Mouse (Mus musculus): ENCODE results near the gene Prx. TPM values are rescaled to one million over a fixed set of nuclear protein-coding genes. Genes with fewer than 3 reads are reported as not detected.

The Prx gene
- polyA plus RNA-seq, 1 experiment from 2014 or later, result 6.2 TPM

GRCm38 (mm10) chr7:27473156-27473834, 25.8 kb upstream of the Prx start, which contains the start of gene Sertad3:
Gene Sertad3 (plus strand): TSS chr7:27473768.
- H3K9ac ChIP-seq, result peak within 1 kb of the TSS; percentile 58
- under 1% methylated on average over 36 of the region's 36 CpGs for WGBS
- H3K27ac ChIP-seq, result peak within 1 kb of the TSS; percentile 93
- 0 out of 2 replicates have a peak, but pooled peaks cover 9% of the 10 kb centered on the region for H3K4me1 ChIP-seq
- H3K4me3 ChIP-seq, result peak within 1 kb of the TSS; percentile 55
- H3K9me3 ChIP-seq, result no peaks in the 10 kb centered on the region
- peak within 1 kb of the TSS; percentile 57 for H3K4me2 ChIP-seq (replicated peaks)
- peaks cover 21% of the 10 kb centered on the region for H3K36me3 ChIP-seq
- ATAC-seq (ENCODE audit: insufficient number of reproducible peaks, insufficient read depth, low FRiP score, low TSS enrichment), result peak; percentile 89
- H3K27me3 ChIP-seq, result no peaks in the 10 kb centered on the region

- ATAC-seq (ENCODE audit: insufficient number of reproducible peaks, insufficient read depth, low FRiP score, low TSS enrichment), result no peak
- H3K27me3 ChIP-seq, result no peaks in the 10 kb centered on the region
- H3K9me3 ChIP-seq, result no peaks in the 10 kb centered on the region
- WGBS, result under 1% methylated on average over 34 of the region's 34 CpGs
- peak overlapping the region; percentile 93 for H3K27ac ChIP-seq
- 0 out of 2 replicates have a peak, but pooled peaks cover 9% of the 10 kb centered on the region for H3K4me1 ChIP-seq
- H3K9ac ChIP-seq, result peak overlapping the region; percentile 58
- peak overlapping the region; percentile 55 for H3K4me3 ChIP-seq
- peak overlapping the region; percentile 57 for H3K4me2 ChIP-seq (replicated peaks)
- peaks cover 21% of the 10 kb centered on the region for H3K36me3 ChIP-seq
Measured at GRCm38 (mm10) chr7:27473835-27474489, 25.2 kb upstream of the Prx start.

GRCm38 (mm10) chr7:27474490-27474954, 24.6 kb upstream of the Prx start:
- peak; percentile 92 for ATAC-seq (ENCODE audit: insufficient number of reproducible peaks, insufficient read depth, low FRiP score, low TSS enrichment)
- WGBS, result 0% methylated on average over 23 of the region's 23 CpGs
- H3K9me3 ChIP-seq, result no peaks in the 10 kb centered on the region

DNA sequence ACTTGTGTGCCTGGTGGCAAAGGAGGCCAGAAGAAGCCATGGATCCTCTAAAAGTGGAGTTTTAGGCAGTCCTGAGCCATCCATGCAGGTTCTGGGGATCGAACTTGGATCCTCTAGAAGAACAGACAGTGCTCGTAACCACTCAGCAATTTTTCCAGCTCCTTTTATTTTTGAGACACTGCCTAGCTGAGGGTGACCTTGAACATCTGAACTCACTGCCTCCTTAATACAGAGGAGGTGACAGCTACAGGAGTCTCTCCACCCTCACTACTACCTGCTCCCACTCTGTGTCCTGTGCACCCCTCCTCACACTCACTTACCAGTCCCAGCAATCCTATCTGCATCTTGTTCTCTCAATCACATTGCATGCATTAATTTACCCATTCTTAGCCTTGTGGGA, 23.5 kb upstream of the Prx start:
- no peaks in the 10 kb centered on the region for H3K9me3 ChIP-seq
- H3K27me3 ChIP-seq, result no peaks in the 10 kb centered on the region
- peaks cover 21% of the 10 kb centered on the region for H3K36me3 ChIP-seq
- no peak overlapping the region for H3K4me2 ChIP-seq (replicated peaks)
- ATAC-seq (ENCODE audit: insufficient number of reproducible peaks, insufficient read depth, low FRiP score, low TSS enrichment), result no peak
- no peak overlapping the region for H3K27ac ChIP-seq
- 96% methylated on average over 2 of the region's 2 CpGs for WGBS
- no peak overlapping the region; the same call in 1 of the 2 replicates for H3K9ac ChIP-seq
- 0 out of 2 replicates have a peak, but pooled peaks cover 9% of the 10 kb centered on the region for H3K4me1 ChIP-seq
- H3K4me3 ChIP-seq, result no peak overlapping the region

More at GRCm38 (mm10) chr7:27474490-27474954, 24.6 kb upstream of the Prx start:
- H3K4me2 ChIP-seq (replicated peaks), result peak overlapping the region; percentile 57
- H3K9ac ChIP-seq, result peak overlapping the region; percentile 58
- H3K27me3 ChIP-seq, result no peaks in the 10 kb centered on the region
- H3K4me1 ChIP-seq, result 0 out of 2 replicates have a peak, but pooled peaks cover 9% of the 10 kb centered on the region
- H3K36me3 ChIP-seq, result peaks cover 21% of the 10 kb centered on the region
- H3K4me3 ChIP-seq, result peak overlapping the region; percentile 55
- peak overlapping the region; percentile 93 for H3K27ac ChIP-seq

GRCm38 (mm10) chr7:27476098-27476635, 23.0 kb upstream of the Prx start:
- Histone ChIP-seq H3K4me1 (0 out of 2 replicates have a peak, but pooled peaks cover 10% of the 10 kb centered on the region), H3K4me3 (no peak overlapping the region), H3K36me3 (peaks cover 21% of the 10 kb centered on the region), H3K9me3 (no peaks in the 10 kb centered on the region), H3K27ac (no peak overlapping the region), H3K4me2 (replicated peaks) (no peak overlapping the region), H3K27me3 (no peaks in the 10 kb centered on the region), H3K9ac (no peak overlapping the region)
- 94% methylated on average over 14 of the region's 14 CpGs for WGBS
- ATAC-seq (ENCODE audit: insufficient number of reproducible peaks, insufficient read depth, low FRiP score, low TSS enrichment), result no peak

DNA sequence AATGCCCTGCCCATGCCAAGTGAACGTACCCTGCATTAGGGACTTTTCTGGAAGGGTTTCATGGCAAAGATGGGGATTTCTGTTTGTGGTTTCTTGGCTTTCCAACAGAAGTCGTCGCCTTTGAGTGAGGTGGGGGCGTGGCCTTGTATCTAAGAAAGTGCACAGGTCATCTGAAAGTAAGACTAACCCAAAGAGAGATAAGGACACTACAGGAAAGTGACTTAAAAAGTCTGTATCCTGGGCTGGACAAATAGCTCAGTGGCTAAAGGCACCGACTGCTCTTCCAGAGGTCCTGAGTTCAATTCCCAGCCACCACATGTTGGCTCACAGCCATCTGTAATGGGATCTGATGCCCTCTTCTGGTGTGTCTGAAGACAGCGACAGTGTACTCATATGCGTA, 20.6 kb upstream of the Prx start:
- Histone ChIP-seq H3K9ac (no peak overlapping the region), H3K4me1 (peaks cover 17% of the 10 kb centered on the region), H3K4me3 (no peak overlapping the region), H3K36me3 (peaks cover 21% of the 10 kb centered on the region), H3K9me3 (no peaks in the 10 kb centered on the region), H3K27me3 (no peaks in the 10 kb centered on the region), H3K4me2 (replicated peaks) (no peak overlapping the region), H3K27ac (no peak overlapping the region)
- ATAC-seq (ENCODE audit: insufficient number of reproducible peaks, insufficient read depth, low FRiP score, low TSS enrichment), result no peak
- WGBS, result 82% methylated on average over 7 of the region's 7 CpGs

DNA sequence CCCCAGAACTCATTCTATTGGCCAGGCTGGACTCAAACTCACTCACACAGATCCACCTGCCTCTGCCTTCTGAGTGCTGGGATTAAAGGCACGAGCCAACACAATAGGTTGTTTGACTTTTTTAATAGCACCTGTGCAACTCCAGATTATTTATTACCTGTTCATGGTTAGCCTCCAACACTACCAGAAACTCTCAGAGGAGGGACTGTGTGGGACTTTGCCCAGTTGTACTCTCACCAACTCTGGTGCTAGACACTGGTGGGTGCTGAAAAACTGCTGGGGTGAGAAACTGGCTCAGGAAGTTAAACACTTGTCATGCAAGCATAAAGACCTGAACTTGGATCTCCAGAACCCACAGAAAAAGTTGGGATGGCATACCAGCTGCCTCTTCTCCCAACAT, 19.4 kb upstream of the Prx start:
- no peaks in the 10 kb centered on the region for H3K9me3 ChIP-seq
- WGBS, result 86% methylated on average over 1 of the region's 1 CpGs
- H3K4me3 ChIP-seq, result no peak overlapping the region
- peaks cover 17% of the 10 kb centered on the region for H3K4me1 ChIP-seq
- no peak overlapping the region for H3K9ac ChIP-seq
- H3K36me3 ChIP-seq, result peaks cover 21% of the 10 kb centered on the region
- no peak overlapping the region for H3K4me2 ChIP-seq (replicated peaks)
- no peaks in the 10 kb centered on the region for H3K27me3 ChIP-seq
- no peak for ATAC-seq (ENCODE audit: insufficient number of reproducible peaks, insufficient read depth, low FRiP score, low TSS enrichment)
- H3K27ac ChIP-seq, result no peak overlapping the region

DNA sequence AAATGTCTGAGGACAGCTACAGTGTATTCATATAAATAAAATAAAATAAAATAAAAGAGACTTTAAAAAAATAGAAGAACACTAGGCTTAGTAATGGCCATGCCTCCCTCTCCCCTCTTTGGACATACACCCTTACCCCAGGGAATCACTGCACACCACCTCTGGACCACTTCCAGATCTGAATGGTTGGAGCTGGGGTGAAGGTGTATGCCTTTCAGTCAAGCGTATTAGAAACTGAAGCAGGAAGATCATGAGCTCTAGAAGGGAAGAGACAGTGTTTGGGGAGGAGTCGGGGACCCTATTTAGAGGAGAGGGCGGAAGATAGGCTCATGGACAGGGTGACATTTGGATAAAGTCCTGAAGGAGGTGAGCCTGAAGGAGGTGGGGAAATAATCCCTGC, 18.6 kb upstream of the Prx start:
- 64% methylated on average over 3 of the region's 3 CpGs for WGBS
- Histone ChIP-seq H3K9me3 (no peaks in the 10 kb centered on the region), H3K4me3 (no peak overlapping the region), H3K4me1 (peaks cover 15% of the 10 kb centered on the region), H3K27me3 (no peaks in the 10 kb centered on the region), H3K4me2 (replicated peaks) (peak overlapping the region; percentile 56; the same call in 1 of the 2 replicates), H3K27ac (peak overlapping the region; percentile 85), H3K9ac (no peak overlapping the region), H3K36me3 (peaks cover 21% of the 10 kb centered on the region)
- no peak for ATAC-seq (ENCODE audit: insufficient number of reproducible peaks, insufficient read depth, low FRiP score, low TSS enrichment)

GRCm38 (mm10) chr7:27480927-27481626, 18.0 kb upstream of the Prx start:
- Histone ChIP-seq H3K9me3 (no peaks in the 10 kb centered on the region), H3K4me3 (peak overlapping the region; percentile 35), H3K27me3 (no peaks in the 10 kb centered on the region), H3K27ac (peak overlapping the region; percentile 85), H3K4me1 (peaks cover 11% of the 10 kb centered on the region), H3K9ac (peak overlapping the region; percentile 40), H3K4me2 (replicated peaks) (peak overlapping the region; percentile 56), H3K36me3 (peaks cover 19% of the 10 kb centered on the region)
- 10% methylated on average over 11 of the region's 11 CpGs for WGBS
- no peak for ATAC-seq (ENCODE audit: insufficient number of reproducible peaks, insufficient read depth, low FRiP score, low TSS enrichment)

DNA sequence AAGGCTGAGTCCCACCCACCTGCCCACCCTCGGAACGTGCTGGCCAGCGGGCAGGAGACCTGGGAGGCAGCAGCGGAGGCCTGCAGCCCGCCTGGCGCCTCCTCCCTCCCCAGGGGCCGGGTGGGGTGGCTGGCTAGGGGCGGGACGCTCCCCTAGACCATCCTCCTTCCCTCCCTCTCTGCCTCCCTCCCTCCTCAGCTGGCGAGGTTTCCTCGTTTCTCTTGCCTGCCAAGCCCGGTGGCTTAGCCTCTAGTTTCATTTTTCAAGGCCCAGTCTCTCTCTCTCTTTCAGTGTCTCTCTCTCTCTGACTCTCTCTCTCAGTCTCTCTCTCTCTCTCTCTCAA, 17.5 kb upstream of the Prx start:
- H3K4me3 ChIP-seq, result peak overlapping the region; percentile 35
- peak overlapping the region; percentile 85 for H3K27ac ChIP-seq
- peaks cover 11% of the 10 kb centered on the region for H3K4me1 ChIP-seq
- no peaks in the 10 kb centered on the region for H3K9me3 ChIP-seq
- peak; percentile 87 for ATAC-seq (ENCODE audit: insufficient number of reproducible peaks, insufficient read depth, low FRiP score, low TSS enrichment)
- H3K4me2 ChIP-seq (replicated peaks), result peak overlapping the region; percentile 56
- peak overlapping the region; percentile 40 for H3K9ac ChIP-seq
- WGBS, result 0% methylated on average over 8 of the region's 12 CpGs
- peaks cover 14% of the 10 kb centered on the region for H3K36me3 ChIP-seq
- no peaks in the 10 kb centered on the region for H3K27me3 ChIP-seq

DNA sequence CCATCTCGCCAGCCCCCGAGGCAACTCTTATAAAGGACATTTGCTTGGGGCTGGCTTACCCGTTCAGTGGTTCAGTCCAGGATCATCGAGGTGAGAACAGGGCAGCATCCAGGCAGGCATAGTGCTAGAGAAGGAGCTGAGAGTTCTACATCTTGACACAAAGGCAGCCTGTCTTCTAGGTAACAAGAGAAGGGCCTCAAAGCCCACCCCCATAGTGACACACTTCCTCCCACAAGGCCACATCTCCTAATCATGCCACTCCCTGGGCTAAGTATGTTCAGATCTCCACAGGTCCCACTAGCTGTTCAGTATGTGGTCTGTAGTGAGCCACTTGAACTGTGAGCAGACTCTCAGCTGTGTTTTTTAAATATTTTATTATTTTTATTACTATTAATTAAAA, 15.3 kb upstream of the Prx start:
- no peak overlapping the region for H3K4me2 ChIP-seq (replicated peaks)
- ATAC-seq (ENCODE audit: insufficient number of reproducible peaks, insufficient read depth, low FRiP score, low TSS enrichment), result no peak
- 78% methylated on average over 4 of the region's 4 CpGs for WGBS
- no peak overlapping the region for H3K4me3 ChIP-seq
- no peak overlapping the region for H3K27ac ChIP-seq
- H3K9me3 ChIP-seq, result no peaks in the 10 kb centered on the region
- peaks cover 19% of the 10 kb centered on the region for H3K4me1 ChIP-seq
- H3K9ac ChIP-seq, result no peak overlapping the region
- H3K27me3 ChIP-seq, result no peaks in the 10 kb centered on the region
- no peaks in the 10 kb centered on the region for H3K36me3 ChIP-seq

Data from embryonic facial prominence, embryonic 12.5 days (tissue).